Mouse (Mus musculus) kidney, postnatal 0 days (tissue): ENCODE data around the gene Fam186b. TPM values are rescaled to one million over a fixed set of nuclear protein-coding genes. Genes with fewer than 3 reads are reported as not detected.

Experiments used
- ATAC-seq: fragments of 200-750 bp; cut with Nextera tagmentation; replicated peaks from 2 replicates; pipeline ENCODE4 v1.8.0; 2017; ENCODE audit warnings: low read depth, moderate number of reproducible peaks, moderate TSS enrichment, moderate library complexity; ENCODE audit not compliant: low FRiP score
- DNase-seq: peaks from one replicate; pipeline ENCODE4 v3.0.0-alpha.2; 2016; ENCODE audit warnings: low spot score
- H3K27ac ChIP-seq: fragments of 300-500 bp; sonication (generic); 2 replicates; pipeline ENCODE4 v1.5.1; 2014; ENCODE audit warnings: mild to moderate bottlenecking
- H3K27me3 ChIP-seq: fragments of 300-500 bp; sonication (generic); 2 replicates; pipeline ENCODE4 v1.6.1; 2014; ENCODE audit warnings: low read length, mixed read lengths; ENCODE audit not compliant: insufficient read depth
- H3K36me3 ChIP-seq: fragments of 300-500 bp; sonication (generic); 2 replicates; pipeline ENCODE4 v1.6.1; 2014; ENCODE audit warnings: low read length, mixed read lengths; ENCODE audit not compliant: insufficient read depth
- H3K4me1 ChIP-seq: fragments of 300-500 bp; sonication (generic); replicated peaks from 2 replicates; pipeline ENCODE4 v1.6.1; 2014; ENCODE audit warnings: antibody characterized with exemption, low read length, mixed read lengths; ENCODE audit not compliant: insufficient read depth
- H3K4me2 ChIP-seq: fragments of 300-500 bp; sonication (generic); 2 replicates; pipeline ENCODE4 v1.6.1; 2014; ENCODE audit warnings: mild to moderate bottlenecking, low read length, moderate library complexity, mixed read lengths
- H3K4me3 ChIP-seq: fragments of 300-500 bp; sonication (generic); replicated peaks from 2 replicates; pipeline ENCODE4 v1.5.1; 2014; ENCODE audit warnings: low read depth, low read length
- H3K9ac ChIP-seq: fragments of 300-500 bp; sonication (generic); 2 replicates; pipeline ENCODE4 v1.6.1; 2014; ENCODE audit warnings: low read depth, low read length
- H3K9me3 ChIP-seq: fragments of 300-500 bp; sonication (generic); replicated peaks from 2 replicates; pipeline ENCODE4 v1.6.1; 2016; ENCODE audit warnings: low read length, inconsistent platforms, mixed read lengths
- CTCF ChIP-seq: IDR thresholded peaks from 2 replicates; pipeline ENCODE4 v1.5.1; 2016; ENCODE audit warnings: antibody characterized with exemption, low read depth, mild to moderate bottlenecking, moderate library complexity
- WGBS: fragments of 180-500 bp; shearing (Covaris S2); extraction: QIAGEN DNeasy Blood & Tissue Kit; methylation state at CpG from one replicate; pipeline ENCODE4 v1.1.7; 2014; 5-methylcytosine and 5-hydroxymethylcytosine counted together
- polyA plus RNA-seq: library from polyadenylated mRNA; unstranded; fragments of >200 nt; fragmentation: Nextera tagmentation; extraction: Ambion mirVana; gene quantifications from 2 replicates; pipeline ENCODE4 v1.2.1, GENCODE M21; 2015

The Fam186b gene
- polyA plus RNA-seq, 1 experiment from 2014 or later = 0.47 TPM

DNA sequence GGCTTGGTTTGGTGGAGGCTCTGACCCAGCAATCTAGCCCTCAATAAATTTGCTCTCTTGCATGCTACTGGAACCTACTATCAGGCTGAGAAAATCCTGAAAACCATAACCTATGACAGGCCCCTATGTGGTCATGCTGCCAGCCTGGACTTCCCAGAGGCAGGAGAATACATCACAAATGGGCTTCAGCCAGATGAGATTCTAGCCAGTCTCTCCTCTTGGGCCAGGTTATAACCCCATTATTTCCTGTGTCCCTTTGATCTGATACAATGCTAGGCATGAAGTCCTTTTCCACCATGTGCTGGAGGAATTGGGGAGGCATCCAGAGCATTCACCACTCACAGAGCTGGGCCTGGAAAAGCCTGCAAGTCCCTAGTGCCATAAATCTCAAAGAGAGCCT, 36.4 kb upstream of the Fam186b start:
- Histone ChIP-seq H3K27ac (peak overlapping the region; percentile 93), H3K4me3 (no peak overlapping the region), H3K36me3 (peaks cover 10% of the 10 kb centered on the region; the same call in 1 of the 2 replicates), H3K4me1 (peaks cover 41% of the 10 kb centered on the region), H3K4me2 (no peak overlapping the region; the same call in 1 of the 2 replicates), H3K9ac (no peak overlapping the region), H3K27me3 (no peaks in the 10 kb centered on the region), H3K9me3 (no peaks in the 10 kb centered on the region)
- no peak for TF ChIP-seq CTCF
- ATAC-seq (no peak), DNase-seq (peak; percentile 41)

DNA sequence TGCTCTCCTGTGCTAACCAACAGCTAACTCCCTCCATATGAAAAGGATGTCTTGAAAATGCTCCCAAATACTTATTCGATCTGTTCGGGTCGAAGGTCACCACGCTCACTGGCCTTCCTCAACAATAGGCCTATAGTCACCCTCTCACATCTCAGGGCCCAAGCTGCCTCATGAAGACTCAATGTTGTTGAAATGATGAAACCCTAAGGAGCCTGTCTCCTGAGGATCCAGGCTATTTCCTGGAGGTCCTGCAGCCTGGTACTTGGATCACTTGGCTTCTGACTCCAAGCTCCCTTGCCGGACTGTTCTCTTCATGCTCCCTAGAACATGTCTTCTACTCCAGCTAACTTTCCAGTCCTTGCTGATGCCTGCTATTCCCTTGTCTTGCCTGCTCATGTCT, 35.7 kb upstream of the Fam186b start:
- 77% methylated on average over 5 of the region's 5 CpGs for WGBS

DNA sequence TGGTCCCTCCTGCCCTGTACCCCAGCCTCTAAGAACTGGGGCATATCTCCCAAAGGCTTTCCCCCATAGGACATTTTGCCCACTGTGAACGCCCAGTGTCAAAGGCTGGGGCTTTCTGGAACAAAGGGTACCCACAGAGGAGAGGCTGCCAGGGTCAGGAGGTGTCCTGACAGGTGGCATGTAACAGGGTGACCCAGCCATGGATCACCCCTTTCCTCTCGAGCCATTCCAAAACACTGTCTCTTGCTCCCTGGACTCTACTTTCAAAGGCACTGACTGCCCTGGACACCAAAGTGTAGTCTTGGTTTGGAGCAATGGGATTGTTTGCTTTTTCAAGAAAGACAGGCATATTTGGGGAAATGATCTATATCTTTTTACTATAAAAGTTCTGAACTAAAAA, 34.6 kb upstream of the Fam186b start:
- H3K9ac ChIP-seq = no peak overlapping the region
- no peaks in the 10 kb centered on the region for H3K27me3 ChIP-seq
- WGBS = 56% methylated on average over 2 of the region's 2 CpGs
- TF ChIP-seq CTCF = no peak
- H3K36me3 ChIP-seq = peaks cover 19% of the 10 kb centered on the region; the same call in 1 of the 2 replicates
- no peak overlapping the region for H3K27ac ChIP-seq
- peaks cover 34% of the 10 kb centered on the region for H3K4me1 ChIP-seq
- H3K9me3 ChIP-seq = no peaks in the 10 kb centered on the region
- H3K4me2 ChIP-seq = no peak overlapping the region
- DNase-seq (no peak), ATAC-seq (no peak)
- no peak overlapping the region for H3K4me3 ChIP-seq

More for the DNA sequence above, 35.7 kb upstream of the Fam186b start:
- H3K27me3 ChIP-seq = no peaks in the 10 kb centered on the region
- DNase-seq (no peak), ATAC-seq (no peak)
- H3K36me3 ChIP-seq = peaks cover 13% of the 10 kb centered on the region; the same call in 1 of the 2 replicates
- H3K4me1 ChIP-seq = peaks cover 36% of the 10 kb centered on the region
- no peak overlapping the region for H3K9ac ChIP-seq
- peak overlapping the region; percentile 93; the same call in 1 of the 2 replicates for H3K27ac ChIP-seq
- H3K4me3 ChIP-seq = no peak overlapping the region
- no peaks in the 10 kb centered on the region for H3K9me3 ChIP-seq
- no peak overlapping the region for H3K4me2 ChIP-seq
- TF ChIP-seq CTCF = no peak

DNA sequence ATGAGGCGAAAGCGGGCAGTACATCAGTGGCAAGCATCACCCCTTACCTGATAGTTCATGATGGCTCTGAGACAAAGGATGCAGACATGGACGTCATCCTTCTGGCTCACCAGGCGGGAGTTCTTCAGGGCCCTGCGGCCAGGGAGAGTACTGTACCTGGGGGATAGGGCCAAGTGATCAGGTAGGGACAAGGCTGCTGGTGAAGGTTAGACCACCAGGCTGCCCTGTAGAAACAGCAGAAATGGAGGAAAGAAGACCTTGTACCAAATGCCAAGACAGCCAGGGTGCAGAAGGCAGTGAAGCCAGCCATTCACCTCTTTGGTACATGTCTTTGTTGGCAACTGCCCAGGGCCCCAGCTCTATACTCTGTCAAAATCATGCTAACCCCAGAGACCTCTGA, 32.3 kb upstream of the Fam186b start:
- Histone ChIP-seq H3K9me3 (no peaks in the 10 kb centered on the region), H3K4me2 (no peak overlapping the region), H3K27ac (no peak overlapping the region), H3K27me3 (no peaks in the 10 kb centered on the region), H3K4me3 (no peak overlapping the region), H3K36me3 (peaks cover 39% of the 10 kb centered on the region), H3K9ac (no peak overlapping the region), H3K4me1 (peaks cover 15% of the 10 kb centered on the region)
- DNase-seq (no peak), ATAC-seq (no peak)
- TF ChIP-seq CTCF = no peak
- 98% methylated on average over 5 of the region's 5 CpGs for WGBS

DNA sequence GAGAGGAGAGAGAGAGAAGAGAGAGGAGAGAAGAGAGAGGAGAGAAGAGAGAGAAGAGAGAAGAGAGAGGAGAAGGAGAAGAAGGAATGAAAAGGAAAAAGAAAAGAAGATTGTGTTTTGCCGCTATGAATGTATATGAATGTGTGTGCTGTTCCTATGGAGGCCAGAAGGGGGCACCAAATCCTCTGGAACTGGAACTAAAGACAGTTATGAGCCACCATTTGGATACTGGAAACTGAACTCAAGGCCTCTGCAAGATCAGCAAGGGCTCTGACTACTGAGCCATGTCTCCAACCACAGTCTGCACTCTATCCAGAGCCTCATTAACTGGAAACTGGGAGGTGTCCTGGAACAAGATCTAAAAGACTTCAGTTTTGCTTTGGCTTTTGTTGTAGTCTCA, 31.3 kb upstream of the Fam186b start:
- Histone ChIP-seq H3K4me3 (no peak overlapping the region), H3K4me1 (peaks cover 5% of the 10 kb centered on the region; the same call in 1 of the 2 replicates), H3K9me3 (no peaks in the 10 kb centered on the region), H3K27ac (no peak overlapping the region), H3K27me3 (no peaks in the 10 kb centered on the region), H3K9ac (no peak overlapping the region), H3K36me3 (peaks cover 47% of the 10 kb centered on the region), H3K4me2 (no peak overlapping the region)
- ATAC-seq (no peak), DNase-seq (peak; percentile 57)
- peak; percentile 79 for TF ChIP-seq CTCF
- 93% methylated on average over 1 of the region's 1 CpGs for WGBS

DNA sequence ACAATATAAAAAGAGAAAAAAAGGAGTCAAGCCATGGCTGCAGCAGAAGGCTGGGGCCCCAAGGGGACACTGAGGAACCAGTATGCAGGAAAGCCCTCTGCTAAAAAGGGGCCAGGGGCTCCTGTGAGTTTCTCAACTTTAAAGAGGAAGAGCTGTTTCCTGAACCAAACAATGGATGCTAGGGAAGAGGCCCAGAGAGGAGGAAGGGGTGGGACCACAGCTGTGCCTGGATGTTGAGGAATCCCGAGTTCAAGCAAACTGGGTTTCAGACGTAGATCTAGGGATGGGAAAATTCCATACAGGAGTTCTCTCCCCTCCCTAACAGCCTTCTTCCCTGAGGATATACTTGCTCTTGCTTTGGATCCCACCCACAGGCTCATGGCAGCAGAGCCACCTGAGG, 30.7 kb upstream of the Fam186b start:
- no peak for ATAC-seq
- 42% methylated on average over 2 of the region's 2 CpGs for WGBS
- H3K27ac ChIP-seq = peak overlapping the region; percentile 26; the same call in 1 of the 2 replicates

DNA sequence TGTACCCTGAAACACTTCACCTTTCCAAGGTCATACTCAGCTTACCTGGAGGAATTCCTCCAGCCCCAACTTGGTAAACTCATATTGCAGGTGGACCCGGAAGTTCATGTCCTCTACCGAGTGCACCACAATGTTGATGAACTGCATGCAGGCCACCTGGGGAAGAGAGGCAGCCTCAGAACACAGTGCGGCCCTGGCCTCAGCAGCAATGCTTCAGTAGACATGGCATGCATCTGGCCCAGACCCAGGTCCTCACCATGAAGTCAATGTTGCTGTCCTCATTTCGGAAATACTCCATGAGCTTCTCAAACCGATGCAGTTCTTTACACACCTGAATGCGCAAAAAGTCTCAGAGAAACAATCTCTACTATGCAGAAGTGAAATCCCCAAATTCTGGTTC, 29.9 kb upstream of the Fam186b start:
- WGBS = 90% methylated on average over 6 of the region's 6 CpGs

More for the DNA sequence above, 30.7 kb upstream of the Fam186b start:
- Histone ChIP-seq H3K36me3 (peaks cover 52% of the 10 kb centered on the region), H3K27me3 (no peaks in the 10 kb centered on the region), H3K4me3 (no peak overlapping the region), H3K4me1 (no peaks in the 10 kb centered on the region), H3K9ac (no peak overlapping the region), H3K9me3 (no peaks in the 10 kb centered on the region), H3K4me2 (no peak overlapping the region)
- TF ChIP-seq CTCF = no peak
- peak; percentile 69 for DNase-seq

More for the DNA sequence above, 29.9 kb upstream of the Fam186b start:
- H3K9me3 ChIP-seq = no peaks in the 10 kb centered on the region
- DNase-seq = no peak
- H3K4me1 ChIP-seq = 0 out of 2 replicates have a peak, but pooled peaks cover 5% of the 10 kb centered on the region
- no peaks in the 10 kb centered on the region for H3K27me3 ChIP-seq
- no peak for TF ChIP-seq CTCF
- H3K27ac ChIP-seq = peak overlapping the region; percentile 26; the same call in 1 of the 2 replicates
- no peak for ATAC-seq
- H3K9ac ChIP-seq = no peak overlapping the region
- peaks cover 58% of the 10 kb centered on the region for H3K36me3 ChIP-seq
- no peak overlapping the region for H3K4me3 ChIP-seq
- H3K4me2 ChIP-seq = no peak overlapping the region
